Mouse (Mus musculus) cerebellum, postnatal 10 days (tissue): ENCODE results near the gene Prpf6.
A peak's percentile ranks its signal among the peaks of the same experiment; 100 is the strongest.

Experiments used
- DNase-seq, 2 experiments: peaks; one replicate each; pipeline ENCODE4 v3.0.0; 2021; ENCODE audit warnings: mixed read lengths in 2 of 2

Prpf6 gene

GRCm38 (mm10) chr2:181689466-181690160 lies 97.9 kb downstream of the Prpf6 start:
- DNase-seq, result peak; percentile 45 to 61

GRCm38 (mm10) chr2:181691083-181691482 lies 99.4 kb downstream of the Prpf6 start:
- peak in 1 of 2 experiments; percentile 5 for DNase-seq

GRCm38 (mm10) chr2:181691571-181691970 lies 99.9 kb downstream of the Prpf6 start:
- DNase-seq, result peak in 1 of 2 experiments; percentile 4

GRCm38 (mm10) chr2:181692304-181692703 lies 100.6 kb downstream of the Prpf6 start:
- no peak for DNase-seq

GRCm38 (mm10) chr2:181693339-181694280 lies 101.9 kb downstream of the Prpf6 start, which contains the start of gene Rgs19:
Rgs19 (minus strand) TSS chr2:181693977.
- DNase-seq, result peak; percentile 83 to 90

- DNase-seq, result peak in 1 of 2 experiments; percentile 3
Observed at GRCm38 (mm10) chr2:181694581-181694980, 102.9 kb downstream of the Prpf6 start.

GRCm38 (mm10) chr2:181695776-181696175 lies 104.1 kb downstream of the Prpf6 start:
- peak in 1 of 2 experiments; percentile 17 for DNase-seq

- peak in 1 of 2 experiments; percentile 5 for DNase-seq
Observed at GRCm38 (mm10) chr2:181696801-181697420, 105.2 kb downstream of the Prpf6 start.

- DNase-seq, result no peak
Observed at GRCm38 (mm10) chr2:181698241-181698640, 106.6 kb downstream of the Prpf6 start, which contains the start of gene Lkaaear1. Lkaaear1 (minus strand) TSS chr2:181698442.
